Mouse (Mus musculus): ENCODE data around the gene Usp15.

GRCm38 (mm10) chr10:123185907-123186306, 10.9 kb downstream of the Usp15 start:
- TF ChIP-seq CTCF (IDR thresholded peaks at IDR 0.05; ENCODE audit: control insufficient read depth, insufficient read depth, low read length) (no peak), POLR2A (IDR thresholded peaks at IDR 0.05; ENCODE audit: borderline replicate concordance, control insufficient read depth, low read depth, low read length) (no peak)

All from bone marrow, adult 2 months (tissue).